In the genomic region with DNA sequence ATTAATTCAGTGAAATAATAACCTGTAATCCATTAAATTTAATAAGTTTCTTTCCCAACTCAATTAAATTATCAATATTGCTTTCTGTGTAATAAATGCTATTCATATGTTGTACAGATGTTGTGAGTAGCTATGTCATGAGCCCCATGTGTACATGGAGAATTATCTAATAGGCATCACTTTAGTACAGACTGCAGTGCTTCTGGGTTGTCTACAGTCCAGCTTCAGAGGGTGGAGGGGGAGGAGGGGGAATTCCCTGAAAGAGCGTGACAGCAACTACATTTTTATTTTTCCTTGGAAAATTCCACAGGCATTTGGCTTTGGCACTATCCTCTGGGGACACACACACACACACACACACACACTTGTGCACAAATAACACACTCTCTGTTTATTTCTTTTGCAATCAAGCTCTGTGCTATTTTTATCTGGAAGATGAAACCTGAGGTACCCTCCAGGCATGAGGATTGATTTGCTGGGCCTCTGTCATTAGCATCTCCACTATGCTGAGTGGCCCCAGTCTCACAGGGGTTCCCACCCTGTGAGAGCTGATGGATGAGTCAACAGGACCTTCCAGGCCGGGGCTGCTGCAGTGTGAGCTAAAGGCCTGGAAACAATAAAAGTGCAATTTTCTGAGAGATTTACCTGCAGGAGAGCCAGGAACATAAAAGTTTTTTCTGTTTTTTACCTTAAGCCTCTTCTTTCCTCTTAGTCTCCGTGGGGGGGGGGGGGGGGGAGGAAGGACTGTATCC, we compare ENCODE assay signal across 11 mouse cellular contexts. TPM values are rescaled to one million over a fixed set of nuclear protein-coding genes. Genes with fewer than 3 reads are reported as not detected.
DNase-seq lines count a peak whose midpoint lies in the region; ATAC-seq lines count a peak whose summit lies in the region.
"Had no signal": no experiment of that assay in that cellular context is flagged by ENCODE, and none has a peak within 500 bp of the region (broad histone marks: within the 10 kb centered on the region; RNA-seq: fewer than 3 reads in every experiment).

No protein-coding gene starts in this region.

- no peaks in the 10 kb centered on the region for H3K36me3 ChIP-seq in embryonic facial prominence, embryonic 15.5 days
- H3K36me3 ChIP-seq: liver, embryonic 13.5 days; neural tube, embryonic 12.5 days had no signal

- no peak overlapping the region for H3K4me3 ChIP-seq in embryonic facial prominence, embryonic 15.5 days (replicated peaks)
- H3K4me3 ChIP-seq: liver, embryonic 13.5 days; neural tube, embryonic 12.5 days had no signal

- no peaks in the 10 kb centered on the region for H3K9me3 ChIP-seq in embryonic facial prominence, embryonic 15.5 days (replicated peaks)
- H3K9me3 ChIP-seq: liver, embryonic 13.5 days; neural tube, embryonic 12.5 days had no signal

- no peaks in the 10 kb centered on the region for H3K27me3 ChIP-seq in embryonic facial prominence, embryonic 15.5 days
- H3K27me3 ChIP-seq: neural tube, embryonic 12.5 days had no signal

- no peak overlapping the region for H3K27ac ChIP-seq in embryonic facial prominence, embryonic 15.5 days (replicated peaks)
- H3K27ac ChIP-seq: kidney, postnatal 0 days; liver, embryonic 13.5 days; neural tube, embryonic 12.5 days had no signal

- peaks cover 12% of the 10 kb centered on the region for H3K4me1 ChIP-seq in embryonic facial prominence, embryonic 15.5 days
- H3K4me1 ChIP-seq: liver, embryonic 13.5 days; neural tube, embryonic 12.5 days had no signal

- no peak overlapping the region for H3K4me2 ChIP-seq in embryonic facial prominence, embryonic 15.5 days (replicated peaks)
- H3K4me2 ChIP-seq: liver, embryonic 13.5 days; neural tube, embryonic 12.5 days had no signal

- DNase-seq in heart, adult 18-20 months = peak; percentile 4 to 17
- no peak for DNase-seq in heart, adult 8-10 months (ENCODE audit: low spot score)
- peak; percentile 16 for DNase-seq in 3T3-L1 (ENCODE audit: low read depth, low spot score)
- DNase-seq in kidney, postnatal 25 days = peak; percentile 23 to 29
- no peak for DNase-seq in spleen, adult 12 weeks (ENCODE audit: low spot score)
- no peak for DNase-seq in frontal cortex, postnatal 10 days (ENCODE audit: low spot score in 2 of 2)
- DNase-seq: liver, embryonic 13.5 days had no signal

- WGBS in embryonic facial prominence, embryonic 15.5 days = 17% methylated on average over 3 of the region's 3 CpGs

- no peak overlapping the region for H3K9ac ChIP-seq in embryonic facial prominence, embryonic 15.5 days
- H3K9ac ChIP-seq: liver, embryonic 13.5 days; neural tube, embryonic 12.5 days had no signal

- peak; percentile 63 for ATAC-seq in embryonic facial prominence, embryonic 15.5 days (ENCODE audit: insufficient number of reproducible peaks, low FRiP score, low TSS enrichment, low read depth)
- no peak for ATAC-seq in megakaryocyte progenitor cell, adult 5-6 weeks (replicated peaks; ENCODE audit: poor library complexity)

RNA-seq across cellular contexts. Expression of a gene that starts 23.2 kb away (rescaled TPM):
- 10 to 100 TPM; 74.5 to 82.5 TPM for total RNA-seq in heart, adult 18-20 months (2021)
- 100 to 1,000 TPM in 2 of 4 experiments, 10 to 100 TPM in 2; 86.3 to 134 (median 102) TPM for total RNA-seq in heart, adult 8-10 months (2022)
- polyA plus RNA-seq in embryonic facial prominence, embryonic 15.5 days (2015; fragmentation: Nextera tagmentation; extraction: Ambion mirVana) = 1.4 and 1.5 TPM in 2 replicates
- total RNA-seq in megakaryocyte progenitor cell, adult 5-6 weeks (2015) = not detected in 2 replicates
- total RNA-seq in megakaryocyte progenitor cell, adult 5-6 weeks (2017) = 0.03 TPM in 1 of 2 replicates, not detected in the other

Comparison
In these comparisons a context has a peak if more than half of its experiments do, and no peak if none do; other contexts are left out.
1. DNase-seq: peak in heart, adult 18-20 months (2 of 2), 3T3-L1 (single experiment) and kidney, postnatal 25 days (2 of 2); none in heart, adult 8-10 months (single experiment), spleen, adult 12 weeks (single experiment) and frontal cortex, postnatal 10 days (0 of 2).
2. RNA of a gene that starts 23.2 kb away (total RNA-seq): 86.3 to 134 TPM in heart, adult 8-10 months and 74.5 to 82.5 TPM in heart, adult 18-20 months; 0.03 TPM in megakaryocyte progenitor cell, adult 5-6 weeks; every median in the first group is over 10 times any median in the second.